ENCODE assay signal across 8 mouse cellular contexts in genomic region chr10:20992665-20993064, GRCm38 (mm10). TPM values are rescaled to one million over a fixed set of nuclear protein-coding genes. Genes with fewer than 3 reads are reported as not detected.
DNase-seq lines count a peak whose midpoint lies in the region; ATAC-seq and TF ChIP-seq lines count a peak whose summit lies in the region.

No protein-coding gene starts in this region.

- no peak for TF ChIP-seq POLR2A in thymus, adult 2 months (IDR thresholded peaks at IDR 0.05; ENCODE audit: control insufficient read depth, extremely low read depth, insufficient read depth, low read length, poor library complexity)

- no peak overlapping the region for H3K27ac ChIP-seq in thymus, adult 2 months (ENCODE audit: control insufficient read depth, insufficient read depth, low read length)

- peak; percentile 21 for DNase-seq in gastrocnemius, postnatal 10 days
- DNase-seq in gastrocnemius, postnatal 14 days = no peak
- peak; percentile 66 to 71 for DNase-seq in B cell, adult 2 months
- DNase-seq in adipocyte (ENCODE audit: low spot score) = peak; percentile 53
- DNase-seq in kidney, postnatal 36 days = peak; percentile 43 to 64
- peak; percentile 86 for DNase-seq in thymus, adult 2 months

- WGBS in thymus, adult 2 months = 28% methylated on average over 1 of the region's 1 CpGs

- TF ChIP-seq CTCF in thymus, adult 2 months (IDR thresholded peaks at IDR 0.05; ENCODE audit: borderline replicate concordance, control insufficient read depth, extremely low read depth, insufficient read depth, low read length, poor library complexity) = no peak

- intact Hi-C loops in gastrocnemius, postnatal 14 days (cut with DNase I; ENCODE audit: low total_unique reads) = no loop called here

- ATAC-seq in erythroblast, adult 5-6 weeks (replicated peaks; ENCODE audit: low FRiP score, poor library complexity, severe bottlenecking) = peak; percentile 94
- peak; percentile 87 for ATAC-seq in megakaryocyte-erythroid progenitor cell, adult 5-6 weeks (replicated peaks; ENCODE audit: low FRiP score, low TSS enrichment, poor library complexity, severe bottlenecking)

- no peaks in the 10 kb centered on the region for H3K27me3 ChIP-seq in thymus, adult 2 months (ENCODE audit: control insufficient read depth, insufficient read depth, low read length)

- H3K4me3 ChIP-seq in thymus, adult 2 months (ENCODE audit: control insufficient read depth, insufficient read depth, low read length) = no peak overlapping the region

- H3K4me1 ChIP-seq in thymus, adult 2 months (replicated peaks; ENCODE audit: control insufficient read depth, insufficient read depth, low read length) = peaks cover 20% of the 10 kb centered on the region

- H3K36me3 ChIP-seq in thymus, adult 2 months (ENCODE audit: control insufficient read depth, insufficient read depth, low read length) = no peaks in the 10 kb centered on the region

RNA-seq across cellular contexts. Expression of gene Ahi1, which starts 40.3 kb away (rescaled TPM):
- total RNA-seq in gastrocnemius, postnatal 10 days (2021) = 1 to 10 TPM; 2.2 to 3.6 TPM
- total RNA-seq in gastrocnemius, postnatal 14 days (2021) = 1 to 10 TPM; 1.2 to 1.6 TPM
- total RNA-seq in erythroblast, adult 5-6 weeks (2015; ENCODE audit: low replicate concordance) = 5.2 and 9.4 TPM in 2 replicates
- 5.7 and 9.1 TPM in 2 replicates for total RNA-seq in erythroblast, adult 5-6 weeks (2017; ENCODE audit: low replicate concordance)
- total RNA-seq in megakaryocyte-erythroid progenitor cell, adult 5-6 weeks (2014; fragmentation: Nextera tagmentation) = 5.1 and 7.5 TPM in 2 replicates
- total RNA-seq in megakaryocyte-erythroid progenitor cell, adult 5-6 weeks (2017) = 6.3 and 7.0 TPM in 2 replicates
- 5.4 and 6.1 TPM in 2 replicates for polyA plus RNA-seq in thymus, adult 2 months (2012; rRNA removed)
